Mouse (Mus musculus) forebrain, embryonic 13.5 days (tissue): Measurements from ENCODE around the gene Coq4. TPM values are rescaled to one million over a fixed set of nuclear protein-coding genes. Genes with fewer than 3 reads are reported as not detected.

Experiments used
- ATAC-seq: fragments of 200-750 bp; cut with Nextera tagmentation; 2 replicates; pipeline ENCODE4 v1.8.0; 2017
- H3K27ac ChIP-seq: fragments of 300-500 bp; sonication (generic); 2 replicates; pipeline ENCODE4 v1.5.1; 2015; ENCODE audit warnings: inconsistent platforms, mild to moderate bottlenecking, moderate library complexity
- H3K27me3 ChIP-seq: fragments of 300-500 bp; sonication (generic); 2 replicates; pipeline ENCODE4 v1.6.1; 2015; ENCODE audit warnings: mild to moderate bottlenecking, inconsistent platforms
- H3K36me3 ChIP-seq: fragments of 300-500 bp; sonication (generic); 2 replicates; pipeline ENCODE4 v1.6.1; 2015; ENCODE audit warnings: mild to moderate bottlenecking, inconsistent platforms; ENCODE audit not compliant: poor library complexity, severe bottlenecking
- H3K4me1 ChIP-seq: fragments of 300-500 bp; sonication (generic); 2 replicates; pipeline ENCODE4 v1.6.1; 2015; ENCODE audit warnings: inconsistent platforms
- H3K4me2 ChIP-seq: fragments of 300-500 bp; sonication (generic); 2 replicates; pipeline ENCODE4 v1.6.1; 2015; ENCODE audit warnings: inconsistent platforms, mild to moderate bottlenecking, moderate library complexity
- H3K4me3 ChIP-seq: fragments of 300-500 bp; sonication (generic); 2 replicates; pipeline ENCODE4 v1.5.1; 2015; ENCODE audit warnings: mild to moderate bottlenecking, inconsistent platforms
- H3K9ac ChIP-seq: fragments of 300-500 bp; sonication (generic); 2 replicates; pipeline ENCODE4 v1.6.1; 2015; ENCODE audit warnings: mild to moderate bottlenecking, inconsistent platforms
- H3K9me3 ChIP-seq: fragments of 300-500 bp; sonication (generic); replicated peaks from 2 replicates; pipeline ENCODE4 v1.6.1; 2016; ENCODE audit warnings: inconsistent platforms
- WGBS: fragments of 180-500 bp; shearing (Covaris S2); methylation state at CpG from one replicate; pipeline ENCODE4 v1.1.7; 2015; 5-methylcytosine and 5-hydroxymethylcytosine counted together
- polyA plus RNA-seq: library from polyadenylated mRNA; unstranded; fragments of >200 nt; fragmentation: Nextera tagmentation; extraction: Ambion mirVana; gene quantifications from 2 replicates; pipeline ENCODE4 v1.2.1, GENCODE M21; 2015

The Coq4 gene
- polyA plus RNA-seq, 1 experiment from 2014 or later: 30.4 TPM

DNA sequence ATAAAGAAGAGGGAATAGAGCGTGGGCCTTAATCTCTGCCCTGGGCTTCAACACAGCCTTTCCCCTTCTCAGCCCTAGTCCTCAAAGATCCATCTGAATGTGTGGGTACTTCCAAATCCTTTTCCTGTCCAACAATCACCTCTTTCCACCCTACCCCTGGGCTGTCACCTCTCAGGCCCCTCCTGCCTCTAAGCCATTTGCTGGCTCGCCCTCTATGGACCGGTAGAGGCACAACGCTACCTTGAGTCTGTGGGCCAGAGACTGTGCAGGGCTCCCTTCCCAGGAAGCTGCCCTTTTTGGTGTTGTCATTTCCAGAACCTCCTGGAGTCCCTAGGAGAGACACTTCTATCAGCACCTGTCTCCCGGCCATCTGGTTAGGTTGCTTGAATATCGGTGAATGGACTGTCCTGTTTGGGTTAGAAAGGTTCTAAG, 16.1 kb downstream of the Coq4 start:
- H3K4me2 ChIP-seq: peak overlapping the region; percentile 88
- H3K4me3 ChIP-seq: peak overlapping the region; percentile 79
- H3K4me1 ChIP-seq: peaks cover 18% of the 10 kb centered on the region
- 0 out of 2 replicates have a peak, but pooled peaks cover 4% of the 10 kb centered on the region for H3K27me3 ChIP-seq
- peak overlapping the region; percentile 95 for H3K9ac ChIP-seq
- ATAC-seq: no peak
- WGBS: 19% methylated on average over 6 of the region's 6 CpGs
- peaks cover 45% of the 10 kb centered on the region for H3K36me3 ChIP-seq
- no peaks in the 10 kb centered on the region for H3K9me3 ChIP-seq
- H3K27ac ChIP-seq: peak overlapping the region; percentile 90; the same call in 1 of the 2 replicates

DNA sequence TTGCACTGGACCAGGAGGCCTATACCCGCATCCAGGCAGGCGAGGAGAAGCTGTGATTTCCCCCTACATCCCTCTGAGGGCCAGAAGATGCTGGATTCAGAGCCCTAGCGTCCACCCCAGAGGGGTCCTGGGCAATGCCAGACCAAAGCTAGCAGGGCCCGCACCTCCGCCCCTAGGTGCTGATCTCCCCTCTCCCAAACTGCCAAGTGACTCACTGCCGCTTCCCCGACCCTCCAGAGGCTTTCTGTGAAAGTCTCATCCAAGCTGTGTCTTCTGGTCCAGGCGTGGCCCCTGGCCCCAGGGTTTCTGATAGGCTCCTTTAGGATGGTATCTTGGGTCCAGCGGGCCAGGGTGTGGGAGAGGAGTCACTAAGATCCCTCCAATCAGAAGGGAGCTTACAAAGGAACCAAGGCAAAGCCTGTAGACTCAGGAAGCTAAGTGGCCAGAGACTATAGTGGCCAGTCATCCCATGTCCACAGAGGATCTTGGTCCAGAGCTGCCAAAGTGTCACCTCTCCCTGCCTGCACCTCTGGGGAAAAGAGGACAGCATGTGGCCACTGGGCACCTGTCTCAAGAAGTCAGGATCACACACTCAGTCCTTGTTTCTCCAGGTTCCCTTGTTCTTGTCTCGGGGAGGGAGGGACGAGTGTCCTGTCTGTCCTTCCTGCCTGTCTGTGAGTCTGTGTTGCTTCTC, 28.5 kb downstream of the Coq4 start:
- H3K36me3 ChIP-seq: peaks cover 61% of the 10 kb centered on the region
- ATAC-seq: no peak
- no peak overlapping the region for H3K4me2 ChIP-seq
- H3K27ac ChIP-seq: no peak overlapping the region
- peaks cover 19% of the 10 kb centered on the region for H3K4me1 ChIP-seq
- no peak overlapping the region for H3K9ac ChIP-seq
- WGBS: 81% methylated on average over 11 of the region's 11 CpGs
- no peaks in the 10 kb centered on the region for H3K9me3 ChIP-seq
- peaks cover 7% of the 10 kb centered on the region; the same call in 1 of the 2 replicates for H3K27me3 ChIP-seq
- no peak overlapping the region for H3K4me3 ChIP-seq

DNA sequence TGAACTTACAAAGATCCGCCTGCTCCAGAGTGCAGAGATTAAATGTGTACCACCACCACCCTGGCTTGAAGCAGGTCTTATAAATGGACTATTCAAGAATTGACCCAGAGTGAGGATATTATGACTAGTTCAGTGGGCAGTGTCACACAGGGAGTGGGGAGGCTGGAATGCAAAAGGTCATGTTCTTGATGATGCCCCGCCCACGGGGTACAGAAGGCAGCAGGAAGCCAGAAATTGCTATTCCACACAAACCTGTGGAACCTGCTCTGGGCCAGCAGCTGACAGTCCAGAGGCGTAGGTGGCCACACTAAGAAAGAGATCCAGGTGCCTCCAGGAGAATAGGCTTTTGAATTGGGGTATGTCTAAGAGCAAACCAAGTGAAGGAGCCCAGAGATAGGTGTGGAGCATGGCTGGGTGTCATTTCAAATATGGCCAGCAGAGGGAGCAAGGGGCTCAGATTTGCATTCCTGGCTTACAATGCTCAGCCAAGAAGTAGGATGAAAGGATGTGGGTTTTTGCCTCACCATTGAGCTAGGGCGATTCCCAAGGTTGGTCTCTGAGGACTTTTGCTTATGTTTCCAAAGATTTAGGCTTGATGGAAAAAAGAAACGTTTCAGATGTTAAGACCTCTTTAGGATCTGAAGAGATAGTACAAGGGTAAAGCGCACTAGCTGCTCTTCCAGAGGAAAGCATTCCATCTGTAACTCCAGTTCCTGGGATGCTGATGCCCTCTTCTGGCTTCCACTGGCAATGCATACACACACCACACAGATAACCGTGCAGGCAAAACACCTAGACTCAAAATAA, 30.3 kb downstream of the Coq4 start:
- H3K9me3 ChIP-seq: no peaks in the 10 kb centered on the region
- H3K36me3 ChIP-seq: peaks cover 43% of the 10 kb centered on the region
- peak overlapping the region; percentile 57 for H3K27ac ChIP-seq
- WGBS: 36% methylated on average over 8 of the region's 8 CpGs
- H3K4me1 ChIP-seq: peaks cover 21% of the 10 kb centered on the region
- H3K9ac ChIP-seq: no peak overlapping the region
- H3K4me3 ChIP-seq: no peak overlapping the region
- H3K27me3 ChIP-seq: peaks cover 7% of the 10 kb centered on the region; the same call in 1 of the 2 replicates
- peak overlapping the region; percentile 39 for H3K4me2 ChIP-seq
- peak; percentile 69 for ATAC-seq

DNA sequence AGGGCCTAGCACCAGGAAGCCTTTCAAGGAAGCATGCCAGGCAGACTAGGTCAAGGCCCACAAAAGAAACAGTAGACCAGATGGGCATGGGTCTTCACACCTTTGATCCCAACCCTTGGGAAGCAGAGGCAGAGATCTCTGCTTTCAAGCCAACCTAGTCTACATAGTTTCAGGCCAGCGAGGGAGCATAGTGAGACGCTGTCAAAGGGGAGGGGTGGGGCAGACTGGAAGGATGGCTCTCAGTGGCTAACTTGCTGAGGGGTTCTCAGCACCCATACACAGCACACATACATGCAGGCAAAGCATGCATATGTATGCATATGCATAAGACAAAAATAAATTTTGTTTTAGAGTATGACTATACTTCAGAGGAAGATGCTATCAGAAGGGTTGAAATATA, 32.1 kb downstream of the Coq4 start:
- Histone ChIP-seq H3K4me3 (no peak overlapping the region; the same call in 1 of the 2 replicates), H3K9ac (no peak overlapping the region), H3K9me3 (no peaks in the 10 kb centered on the region), H3K36me3 (peaks cover 25% of the 10 kb centered on the region), H3K4me2 (peak overlapping the region; percentile 70), H3K27me3 (peaks cover 7% of the 10 kb centered on the region; the same call in 1 of the 2 replicates), H3K27ac (peak overlapping the region; percentile 37; the same call in 1 of the 2 replicates), H3K4me1 (peaks cover 21% of the 10 kb centered on the region)
- 9% methylated on average over 2 of the region's 2 CpGs for WGBS
- ATAC-seq: no peak

DNA sequence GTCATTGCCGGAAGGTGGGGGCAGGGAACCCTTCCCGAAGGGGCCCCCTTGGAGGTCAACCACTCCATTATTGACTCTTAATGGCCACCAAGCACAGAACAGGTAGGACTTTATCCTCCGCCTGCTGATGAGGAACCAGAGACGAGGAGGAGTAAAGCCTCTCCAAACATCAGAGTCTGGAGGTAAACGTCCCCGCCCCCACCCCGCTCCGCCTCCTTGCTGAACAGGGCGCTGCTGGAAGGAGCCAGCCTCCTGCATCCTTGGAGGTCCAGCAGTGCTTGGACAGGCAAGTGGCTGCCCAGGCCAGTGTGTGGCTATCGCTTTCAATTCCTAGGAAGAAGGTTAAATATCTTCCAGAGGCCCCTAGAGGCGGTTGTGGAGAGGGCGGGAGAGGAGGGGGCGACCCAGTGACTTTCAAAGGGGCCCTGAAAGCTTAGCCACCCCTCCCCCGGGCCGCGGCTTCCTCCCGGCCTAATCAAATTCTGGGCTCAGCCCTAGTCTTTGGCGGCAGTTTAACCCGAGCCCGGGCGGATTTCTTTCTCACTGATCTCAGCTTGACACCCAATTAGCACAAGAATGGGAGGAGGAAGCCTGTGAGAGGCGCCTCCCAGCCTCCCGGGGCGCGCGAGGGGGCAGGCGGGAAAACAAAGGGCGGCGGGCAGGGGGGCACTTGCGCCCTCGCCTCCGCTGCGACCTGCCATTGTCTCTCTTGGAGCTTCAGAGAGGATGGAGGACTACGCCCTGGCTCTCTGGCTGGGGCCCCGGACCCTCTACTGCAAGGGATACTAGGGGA, 32.9 kb downstream of the Coq4 start, which contains the start of gene Urm1:
Gene Urm1 (plus strand): TSS at position 51 of the 793 bp plus-strand sequence.
- H3K27ac ChIP-seq: peak within 1 kb of the TSS; percentile 94
- H3K9me3 ChIP-seq: no peaks in the 10 kb centered on the region
- H3K9ac ChIP-seq: peak within 1 kb of the TSS; percentile 70
- H3K27me3 ChIP-seq: peaks cover 7% of the 10 kb centered on the region; the same call in 1 of the 2 replicates
- WGBS: 1% methylated on average over 35 of the region's 35 CpGs
- peaks cover 21% of the 10 kb centered on the region for H3K4me1 ChIP-seq
- H3K36me3 ChIP-seq: peaks cover 17% of the 10 kb centered on the region
- peak within 1 kb of the TSS; percentile 70 for H3K4me2 ChIP-seq
- H3K4me3 ChIP-seq: peak within 1 kb of the TSS; percentile 40
- ATAC-seq: peak; percentile 76

DNA sequence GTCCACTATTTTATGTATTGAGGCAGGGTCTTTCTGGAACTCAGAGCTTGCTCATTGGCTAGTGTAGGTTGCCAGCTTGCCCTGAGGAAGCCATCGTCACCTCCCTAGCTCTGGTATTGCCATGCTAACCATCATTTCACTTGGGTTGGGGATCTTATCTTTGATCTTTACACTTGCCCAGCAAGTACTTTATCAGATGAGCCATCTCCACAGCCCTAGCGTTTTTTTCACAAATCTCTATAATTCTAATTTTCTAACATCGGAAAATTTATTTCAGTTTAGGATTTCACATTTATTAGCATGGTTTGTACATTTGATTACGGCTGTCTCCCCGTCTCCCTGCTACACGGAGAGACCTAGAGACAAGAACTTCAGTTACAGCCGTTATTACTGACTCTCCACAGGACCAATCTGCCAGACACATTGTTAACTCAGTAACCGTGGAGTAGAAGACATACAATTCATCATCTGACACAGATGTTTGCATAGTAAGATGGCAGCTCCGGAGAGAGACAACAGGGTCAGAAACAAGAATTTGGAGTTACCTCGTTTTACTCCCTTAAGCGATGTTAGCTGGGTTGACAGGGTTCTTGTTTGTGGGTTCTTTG, 39.1 kb downstream of the Coq4 start:
- ATAC-seq: peak; percentile 19; the same call in 1 of the 2 replicates
- Histone ChIP-seq H3K9me3 (no peaks in the 10 kb centered on the region), H3K9ac (peak overlapping the region; percentile 80), H3K4me2 (peak overlapping the region; percentile 80), H3K36me3 (no peaks in the 10 kb centered on the region), H3K27ac (peak overlapping the region; percentile 93), H3K27me3 (no peaks in the 10 kb centered on the region), H3K4me1 (peaks cover 21% of the 10 kb centered on the region), H3K4me3 (peak overlapping the region; percentile 69)
- 17% methylated on average over 11 of the region's 11 CpGs for WGBS

DNA sequence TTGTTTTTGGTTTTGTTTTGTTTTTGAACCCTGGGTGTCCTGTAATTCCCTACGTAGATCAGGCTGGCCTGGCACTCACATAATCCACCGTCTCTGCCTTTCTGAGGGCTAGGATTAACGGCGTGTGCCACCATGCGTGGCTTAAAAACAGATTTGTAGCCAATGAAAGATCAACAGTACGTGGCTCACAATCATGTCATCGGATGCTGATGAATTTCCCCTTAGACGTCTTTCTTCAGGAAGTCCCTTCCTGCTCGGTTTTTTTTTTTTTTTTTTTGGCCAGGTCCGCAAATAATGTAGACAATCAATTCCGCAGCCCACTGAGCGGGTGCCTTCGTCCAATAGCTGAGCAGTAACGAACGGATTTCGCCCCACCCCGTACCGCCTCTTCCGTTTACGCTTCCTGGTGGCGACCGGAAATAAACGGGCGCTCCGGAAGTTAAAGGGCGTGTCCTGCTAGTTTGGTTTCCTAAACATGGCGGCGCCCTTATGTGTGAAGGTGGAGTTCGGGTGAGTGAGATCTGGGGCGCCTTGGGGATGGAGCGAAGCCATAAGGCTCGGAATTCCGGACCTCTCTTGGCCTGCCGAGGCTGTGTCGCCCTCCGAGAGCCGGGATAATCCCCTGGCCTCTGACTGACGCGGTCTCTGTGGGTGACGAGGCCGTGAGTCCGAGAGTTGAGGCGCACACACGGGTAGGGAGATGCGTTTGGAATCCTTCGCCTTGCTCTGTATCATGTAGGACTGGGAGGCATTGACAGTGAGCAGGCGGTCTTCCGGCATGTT, 39.8 kb downstream of the Coq4 start:
- H3K27ac ChIP-seq: peak overlapping the region; percentile 93
- peak overlapping the region; percentile 80 for H3K9ac ChIP-seq
- no peaks in the 10 kb centered on the region for H3K9me3 ChIP-seq
- H3K4me2 ChIP-seq: peak overlapping the region; percentile 92
- H3K27me3 ChIP-seq: no peaks in the 10 kb centered on the region
- peaks cover 21% of the 10 kb centered on the region for H3K4me1 ChIP-seq
- ATAC-seq: peak; percentile 98
- no peaks in the 10 kb centered on the region for H3K36me3 ChIP-seq
- H3K4me3 ChIP-seq: peak overlapping the region; percentile 69
- WGBS: under 1% methylated on average over 48 of the region's 48 CpGs

DNA sequence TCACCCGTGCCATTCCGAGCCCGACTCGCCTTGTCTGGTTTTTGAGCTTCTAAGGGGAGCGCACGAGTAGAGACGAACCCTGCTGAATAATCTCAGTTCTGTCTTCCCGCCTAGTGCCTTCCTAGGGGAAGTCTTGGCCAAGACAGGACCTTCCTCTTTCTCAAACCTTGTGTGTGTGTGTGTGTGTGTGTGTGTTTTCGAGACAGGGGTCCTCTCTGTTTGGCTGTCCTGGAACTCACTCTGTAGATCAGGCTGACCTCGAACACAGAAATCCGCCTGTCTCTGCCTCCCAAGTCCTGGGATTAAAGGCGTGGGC, 40.4 kb downstream of the Coq4 start:
- peak overlapping the region; percentile 69 for H3K4me3 ChIP-seq
- 6% methylated on average over 12 of the region's 12 CpGs for WGBS
- no peaks in the 10 kb centered on the region for H3K9me3 ChIP-seq
- H3K27ac ChIP-seq: no peak overlapping the region
- H3K27me3 ChIP-seq: peaks cover 3% of the 10 kb centered on the region; the same call in 1 of the 2 replicates
- H3K4me1 ChIP-seq: peaks cover 21% of the 10 kb centered on the region
- H3K9ac ChIP-seq: peak overlapping the region; percentile 67
- no peak for ATAC-seq
- peak overlapping the region; percentile 92 for H3K4me2 ChIP-seq
- H3K36me3 ChIP-seq: no peaks in the 10 kb centered on the region; the same call in 1 of the 2 replicates

DNA sequence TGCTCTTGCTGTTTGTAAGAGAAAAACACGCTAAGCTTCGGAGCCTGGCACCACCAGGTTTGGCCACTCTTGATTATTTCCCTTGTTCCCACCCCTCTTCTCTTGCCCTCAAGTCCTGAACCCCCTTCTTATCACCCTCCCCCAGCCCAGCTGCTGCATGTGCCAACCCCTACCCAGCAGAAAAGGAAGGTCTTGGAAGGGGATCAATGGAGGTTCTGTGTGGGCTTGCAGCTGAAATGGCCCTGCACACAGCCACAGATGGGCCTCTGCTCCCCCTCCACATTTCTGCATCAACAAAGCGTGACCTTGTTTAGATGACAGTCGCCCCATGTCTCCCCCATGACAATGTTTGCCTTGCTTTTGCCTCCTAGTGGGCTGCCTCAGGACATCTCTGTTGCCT, 43.8 kb downstream of the Coq4 start:
- Histone ChIP-seq H3K9me3 (no peaks in the 10 kb centered on the region), H3K4me2 (no peak overlapping the region), H3K4me1 (peaks cover 34% of the 10 kb centered on the region), H3K27ac (no peak overlapping the region), H3K27me3 (peaks cover 4% of the 10 kb centered on the region; the same call in 1 of the 2 replicates), H3K9ac (no peak overlapping the region), H3K36me3 (peaks cover 12% of the 10 kb centered on the region), H3K4me3 (no peak overlapping the region)
- no peak for ATAC-seq
- 93% methylated on average over 4 of the region's 4 CpGs for WGBS

DNA sequence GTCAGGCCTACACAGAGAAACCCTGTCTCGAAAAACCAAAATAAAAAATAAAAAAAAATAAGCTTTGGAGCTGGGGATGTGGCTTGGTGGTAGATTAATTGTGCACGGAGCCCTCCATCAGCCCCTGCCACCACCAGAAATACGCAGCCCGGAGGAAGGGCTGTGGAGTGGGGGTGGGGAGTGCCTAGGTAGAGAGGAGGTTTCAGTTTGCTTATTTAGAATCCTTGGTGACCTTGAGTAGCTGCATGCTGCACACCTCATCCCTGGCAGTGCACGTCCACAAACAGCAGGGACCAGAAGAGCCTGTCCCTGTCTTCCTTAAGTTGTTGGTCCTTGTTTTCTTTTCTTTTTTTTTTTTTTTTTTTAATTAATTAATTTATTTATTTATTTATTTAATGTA, 46.5 kb downstream of the Coq4 start:
- Histone ChIP-seq H3K27me3 (peaks cover 18% of the 10 kb centered on the region), H3K4me3 (no peak overlapping the region), H3K36me3 (peaks cover 23% of the 10 kb centered on the region), H3K4me2 (no peak overlapping the region), H3K4me1 (peaks cover 19% of the 10 kb centered on the region), H3K27ac (no peak overlapping the region), H3K9ac (no peak overlapping the region), H3K9me3 (no peaks in the 10 kb centered on the region)
- WGBS: 93% methylated on average over 5 of the region's 5 CpGs
- ATAC-seq: no peak
